In the genomic region with DNA sequence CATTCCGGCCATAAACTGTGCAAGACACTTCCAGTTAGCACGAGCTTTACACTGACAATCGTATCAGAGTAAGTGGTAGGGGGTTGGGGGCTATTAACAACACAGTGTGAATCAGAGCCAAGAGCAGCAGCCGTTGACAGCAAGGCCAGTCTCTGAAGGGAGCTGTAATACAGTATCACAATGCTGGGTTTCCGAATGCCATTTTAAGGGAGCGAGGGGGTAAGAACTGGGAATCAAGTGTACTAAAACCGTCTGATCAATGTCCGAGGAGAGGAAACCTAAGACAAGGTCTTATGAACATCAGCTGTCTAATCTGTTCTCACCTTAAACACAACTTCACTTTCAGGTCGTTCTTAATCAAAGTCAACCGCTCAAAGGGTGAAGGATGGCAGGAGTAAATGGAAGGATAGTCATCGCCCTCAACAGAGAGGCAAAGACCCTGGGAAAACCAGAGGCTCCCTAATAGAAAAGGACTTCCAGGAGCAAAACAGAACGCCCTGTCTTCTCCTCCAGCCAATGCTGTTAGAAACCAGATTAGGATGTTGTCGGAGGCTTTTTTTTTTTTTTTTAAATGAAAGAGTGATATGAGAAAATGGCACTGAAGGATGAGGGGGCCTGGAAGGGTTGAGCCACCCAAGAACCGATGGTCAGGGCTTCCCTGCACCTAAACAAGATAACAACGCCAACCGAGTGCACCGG, we compare ENCODE assay signal across 8 mouse cellular contexts. TPM values are rescaled to one million over a fixed set of nuclear protein-coding genes. Genes with fewer than 3 reads are reported as not detected.
DNase-seq lines count a peak whose midpoint lies in the region; ATAC-seq and TF ChIP-seq lines count a peak whose summit lies in the region.

No protein-coding gene starts in this region.

- H3K27me3 ChIP-seq in hindbrain, embryonic 15.5 days = no peaks in the 10 kb centered on the region
- H3K27me3 ChIP-seq in midbrain, postnatal 0 days (ENCODE audit: insufficient read depth, low read length) = no peaks in the 10 kb centered on the region

- TF ChIP-seq CTCF in midbrain, postnatal 0 days (IDR thresholded peaks at IDR 0.05) = no peak

- H3K27ac ChIP-seq in hindbrain, embryonic 15.5 days (replicated peaks) = peak overlapping the region; percentile 94
- peak overlapping the region; percentile 89 for H3K27ac ChIP-seq in midbrain, postnatal 0 days (ENCODE audit: low read depth, low read length)

- H3K4me3 ChIP-seq in hindbrain, embryonic 15.5 days = peak overlapping the region; percentile 87
- H3K4me3 ChIP-seq in midbrain, postnatal 0 days (ENCODE audit: low read depth, low read length) = peak overlapping the region; percentile 82

- peaks cover 29% of the 10 kb centered on the region for H3K4me1 ChIP-seq in hindbrain, embryonic 15.5 days (replicated peaks)
- no peaks in the 10 kb centered on the region for H3K4me1 ChIP-seq in midbrain, postnatal 0 days (ENCODE audit: insufficient read depth, low read length)

- no peaks in the 10 kb centered on the region for H3K36me3 ChIP-seq in hindbrain, embryonic 15.5 days
- no peaks in the 10 kb centered on the region for H3K36me3 ChIP-seq in midbrain, postnatal 0 days (ENCODE audit: insufficient read depth, low read length)

- intact Hi-C loops in heart, postnatal 25 days (cut with DNase I) = no loop called here
- intact Hi-C loops in left cerebral cortex, postnatal 4 days (cut with DNase I) = loop anchor here (10.0 kb wide), 1 partner anchor 1936 kb away; a partner anchor contains a TSS

- DNase-seq in heart, adult 18-20 months = peak; percentile 2 to 36
- DNase-seq in heart, postnatal 25 days (ENCODE audit: low spot score) = no peak
- peak; percentile 7 to 8 for DNase-seq in adrenal gland, postnatal 36 days
- peak; percentile 21 for DNase-seq in left cerebral cortex, postnatal 4 days
- DNase-seq in midbrain, postnatal 0 days (ENCODE audit: low spot score) = peak; percentile 61
- DNase-seq in thymus, postnatal 25 days = peak; percentile 5

- no peaks in the 10 kb centered on the region for H3K9me3 ChIP-seq in hindbrain, embryonic 15.5 days
- no peaks in the 10 kb centered on the region for H3K9me3 ChIP-seq in midbrain, postnatal 0 days (ENCODE audit: low read length)

- under 1% methylated on average over 17 of the region's 17 CpGs for WGBS in hindbrain, embryonic 15.5 days
- WGBS in midbrain, postnatal 0 days = 1% methylated on average over 17 of the region's 17 CpGs

- peak overlapping the region; percentile 65 for H3K4me2 ChIP-seq in hindbrain, embryonic 15.5 days
- H3K4me2 ChIP-seq in midbrain, postnatal 0 days (ENCODE audit: low read depth, low read length, poor library complexity, severe bottlenecking) = peak overlapping the region; percentile 68

- peak; percentile 22 for ATAC-seq in erythroblast, adult 5-6 weeks (replicated peaks; ENCODE audit: low FRiP score, poor library complexity, severe bottlenecking)
- no peak; the same call in 1 of the 2 replicates for ATAC-seq in hindbrain, embryonic 15.5 days (ENCODE audit: low FRiP score, low read depth)
- no peak; the same call in 1 of the 2 replicates for ATAC-seq in midbrain, postnatal 0 days (ENCODE audit: low FRiP score)

- peak overlapping the region; percentile 90 for H3K9ac ChIP-seq in hindbrain, embryonic 15.5 days
- H3K9ac ChIP-seq in midbrain, postnatal 0 days (replicated peaks; ENCODE audit: low read length, poor library complexity, severe bottlenecking) = peak overlapping the region; percentile 88

RNA-seq across cellular contexts. Expression of a gene that starts 1.0 kb away (rescaled TPM):
- total RNA-seq in heart, adult 18-20 months (2021) = 10 to 100 TPM; 20.9 to 24.1 TPM
- 10 to 100 TPM; 21.0 to 22.8 TPM for total RNA-seq in heart, postnatal 25 days (2021)
- 10 to 100 TPM; 38.9 to 42.5 TPM for total RNA-seq in adrenal gland, postnatal 36 days (2021)
- total RNA-seq in erythroblast, adult 5-6 weeks (2015; ENCODE audit: low replicate concordance) = 351 and 367 TPM in 2 replicates
- total RNA-seq in erythroblast, adult 5-6 weeks (2017; ENCODE audit: low replicate concordance) = 512 and 717 TPM in 2 replicates
- polyA plus RNA-seq in hindbrain, embryonic 15.5 days (2015; fragmentation: Nextera tagmentation; extraction: Ambion mirVana) = 10.6 and 11.9 TPM in 2 replicates
- 10 to 100 TPM; 75.1 to 80.3 TPM for total RNA-seq in left cerebral cortex, postnatal 4 days (2021)
- 57.3 and 61.7 TPM in 2 replicates for total RNA-seq in midbrain, postnatal 0 days (2014; rRNA removed)
- polyA plus RNA-seq in midbrain, postnatal 0 days (2015; fragmentation: Nextera tagmentation; extraction: Ambion mirVana) = 9.5 and 12.0 TPM in 2 replicates

RNA-seq across cellular contexts. Expression of a gene that starts 31.3 kb away (rescaled TPM):
- total RNA-seq in heart, adult 18-20 months (2021) = not detected
- total RNA-seq in heart, postnatal 25 days (2021) = not detected
- 1 to 10 TPM in 1 of 2 experiments, not detected in 1; 3.9 TPM for total RNA-seq in adrenal gland, postnatal 36 days (2021)
- not detected in 2 replicates for total RNA-seq in erythroblast, adult 5-6 weeks (2015; ENCODE audit: low replicate concordance)
- total RNA-seq in erythroblast, adult 5-6 weeks (2017; ENCODE audit: low replicate concordance) = not detected in 2 replicates
- 0.58 and 0.84 TPM in 2 replicates for polyA plus RNA-seq in hindbrain, embryonic 15.5 days (2015; fragmentation: Nextera tagmentation; extraction: Ambion mirVana)
- under 1 TPM in 1 of 2 experiments, not detected in 1; 0.80 TPM for total RNA-seq in left cerebral cortex, postnatal 4 days (2021)
- total RNA-seq in midbrain, postnatal 0 days (2014; rRNA removed) = not detected in 2 replicates
- 2.1 and 2.8 TPM in 2 replicates for polyA plus RNA-seq in midbrain, postnatal 0 days (2015; fragmentation: Nextera tagmentation; extraction: Ambion mirVana)
